Comparison of ENCODE assay signal across 16 mouse cellular contexts in the genomic region with DNA sequence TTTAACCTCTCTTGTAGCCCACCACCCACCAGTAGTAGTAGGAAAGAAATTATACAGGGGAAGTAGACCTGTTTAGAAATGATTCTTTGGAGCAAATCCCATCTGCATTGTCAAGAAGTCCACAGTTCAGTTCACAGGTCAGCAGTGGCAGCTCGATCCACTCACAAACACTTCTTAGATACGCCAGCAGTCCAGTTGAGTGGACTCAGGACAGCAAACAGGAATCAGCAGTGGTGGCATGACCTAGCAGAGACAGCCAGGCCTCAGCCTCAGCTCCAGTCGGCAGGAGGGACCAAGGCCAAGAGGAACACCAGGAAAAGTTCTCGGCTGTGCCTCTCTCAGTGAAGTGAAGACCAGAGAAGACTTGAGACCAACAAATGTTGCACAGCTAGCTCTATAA.
"Had no signal": no experiment of that assay in that cellular context is flagged by ENCODE, and none has a peak within 500 bp of the region (broad histone marks: within the 10 kb centered on the region; RNA-seq: fewer than 3 reads in every experiment).

No protein-coding gene starts in this region.

- H3K4me1 ChIP-seq: liver, embryonic 15.5 days; megakaryocyte, embryonic 14.5 days had no signal

- H3K4me3 ChIP-seq: left cerebral cortex, adult 2 months; limb, embryonic 10.5 days; liver, embryonic 15.5 days; megakaryocyte, embryonic 14.5 days; neural tube, embryonic 13.5 days; stomach, embryonic 15.5 days had no signal

- H3K27ac ChIP-seq: left cerebral cortex, adult 2 months; liver, embryonic 15.5 days; macrophage; neural tube, embryonic 13.5 days; stomach, embryonic 15.5 days had no signal

- H3K36me3 ChIP-seq: limb, embryonic 10.5 days; liver, embryonic 15.5 days; neural tube, embryonic 13.5 days; stomach, embryonic 15.5 days had no signal

- DNase-seq: kidney, adult 8-10 months; retina, postnatal 1 day; right cerebral cortex, postnatal 4 days; spleen, adult 18-20 months; thymus, adult 2 months; thymus, postnatal 25 days had no signal

- H3K9ac ChIP-seq: liver, embryonic 15.5 days; stomach, embryonic 15.5 days had no signal

- ATAC-seq: midbrain, embryonic 16.5 days had no signal

- H3K27me3 ChIP-seq: liver, embryonic 15.5 days; stomach, embryonic 15.5 days had no signal

- H3K4me2 ChIP-seq: liver, embryonic 11.5 days; liver, embryonic 15.5 days; midbrain, embryonic 11.5 days; neural tube, embryonic 13.5 days; stomach, embryonic 15.5 days had no signal

- H3K9me3 ChIP-seq: limb, embryonic 10.5 days; liver, embryonic 15.5 days; neural tube, embryonic 13.5 days; stomach, embryonic 15.5 days had no signal
